Mouse (Mus musculus) liver (tissue): ENCODE data around the gene Gfod2.

ENCODE experiments used
- DNase-seq: peaks from one replicate; pipeline ENCODE4 v3.0.0-alpha.2; 2020; ENCODE audit warnings: mixed read lengths

Gene Gfod2

GRCm38 (mm10) chr8:105757796-105758276, 628 bp downstream of the Gfod2 start:
- no peak for DNase-seq

GRCm38 (mm10) chr8:105754688-105755087, 3.8 kb downstream of the Gfod2 start:
- DNase-seq = no peak

- DNase-seq = no peak
These were observed 4.5 kb downstream of the Gfod2 start for GRCm38 (mm10) chr8:105753916-105754315.

GRCm38 (mm10) chr8:105750606-105751005, 7.9 kb downstream of the Gfod2 start:
- DNase-seq = peak; percentile 54

GRCm38 (mm10) chr8:105743301-105743700, 15.2 kb downstream of the Gfod2 start:
- no peak for DNase-seq

- no peak for DNase-seq
These were observed 19.2 kb downstream of the Gfod2 start for GRCm38 (mm10) chr8:105739216-105739615.

- no peak for DNase-seq
These were observed 26.3 kb downstream of the Gfod2 start for GRCm38 (mm10) chr8:105732186-105732585.

- DNase-seq = peak; percentile 29
These were observed 30.9 kb downstream of the Gfod2 start for GRCm38 (mm10) chr8:105727397-105728124.

GRCm38 (mm10) chr8:105725726-105726125, 32.7 kb downstream of the Gfod2 start:
- no peak for DNase-seq

GRCm38 (mm10) chr8:105722861-105723260, 35.6 kb downstream of the Gfod2 start:
- no peak for DNase-seq

GRCm38 (mm10) chr8:105719637-105720036, 38.8 kb downstream of the Gfod2 start:
- DNase-seq = no peak

GRCm38 (mm10) chr8:105716302-105716945, 42.0 kb downstream of the Gfod2 start:
- no peak for DNase-seq

- no peak for DNase-seq
These were observed 43.4 kb downstream of the Gfod2 start for GRCm38 (mm10) chr8:105715042-105715441.

GRCm38 (mm10) chr8:105714139-105714538, 44.3 kb downstream of the Gfod2 start:
- DNase-seq = peak; percentile 92

GRCm38 (mm10) chr8:105712286-105712685, 46.2 kb downstream of the Gfod2 start:
- no peak for DNase-seq

- DNase-seq = no peak
These were observed 49.1 kb downstream of the Gfod2 start for GRCm38 (mm10) chr8:105709317-105709716.

- DNase-seq = no peak
These were observed 49.8 kb downstream of the Gfod2 start for GRCm38 (mm10) chr8:105708675-105709074.

- DNase-seq = peak; percentile 80
These were observed 50.7 kb downstream of the Gfod2 start, which contains the start of the genes 4933405L10Rik and Enkd1 for GRCm38 (mm10) chr8:105707498-105708403. Gene 4933405L10Rik, plus strand, starts transcription at chr8:105707655. Gene Enkd1, minus strand, starts transcription at chr8:105708210.

GRCm38 (mm10) chr8:105706426-105706825, 52.0 kb downstream of the Gfod2 start:
- DNase-seq = no peak

GRCm38 (mm10) chr8:105704955-105705354, 53.5 kb downstream of the Gfod2 start:
- DNase-seq = no peak

- no peak for DNase-seq
These were observed 54.2 kb downstream of the Gfod2 start for GRCm38 (mm10) chr8:105704146-105704812.

GRCm38 (mm10) chr8:105702731-105703415, 55.6 kb downstream of the Gfod2 start:
- no peak for DNase-seq
